Mouse (Mus musculus): ENCODE data around the gene Ssr3. TPM values are rescaled to one million over a fixed set of nuclear protein-coding genes. Genes with fewer than 3 reads are reported as not detected.

The Ssr3 gene
- polyA plus RNA-seq (2015; fragmentation: Nextera tagmentation; extraction: Ambion mirVana), result 171 and 174 TPM in 2 replicates

GRCm38 (mm10) chr3:65392421-65392817 is at the start of gene Ssr3:
Ssr3 (minus strand) TSS chr3:65392623.
- Histone ChIP-seq H3K4me1 (replicated peaks) (peaks cover 18% of the 10 kb centered on the region), H3K27ac (peak within 1 kb of the TSS; percentile 89), H3K9me3 (no peaks in the 10 kb centered on the region), H3K27me3 (no peaks in the 10 kb centered on the region), H3K36me3 (peaks cover 15% of the 10 kb centered on the region), H3K4me3 (peak within 1 kb of the TSS; percentile 82), H3K4me2 (peak within 1 kb of the TSS; percentile 84), H3K9ac (peak within 1 kb of the TSS; percentile 92)
- WGBS, result 0% methylated on average over 36 of the region's 36 CpGs
- ATAC-seq (ENCODE audit: low FRiP score), result peak; percentile 99

- H3K4me2 ChIP-seq, result no peak overlapping the region
- no peak overlapping the region for H3K9ac ChIP-seq
- peak; percentile 54 for ATAC-seq (ENCODE audit: low FRiP score)
- peaks cover 10% of the 10 kb centered on the region for H3K4me1 ChIP-seq (replicated peaks)
- peak overlapping the region; percentile 68 for H3K27ac ChIP-seq
- H3K9me3 ChIP-seq, result no peaks in the 10 kb centered on the region
- WGBS, result 35% methylated on average over 8 of the region's 8 CpGs
- H3K4me3 ChIP-seq, result no peak overlapping the region
- no peaks in the 10 kb centered on the region for H3K36me3 ChIP-seq
- no peaks in the 10 kb centered on the region for H3K27me3 ChIP-seq
These were observed 49.2 kb upstream of the Ssr3 start for GRCm38 (mm10) chr3:65441586-65442111.

DNA sequence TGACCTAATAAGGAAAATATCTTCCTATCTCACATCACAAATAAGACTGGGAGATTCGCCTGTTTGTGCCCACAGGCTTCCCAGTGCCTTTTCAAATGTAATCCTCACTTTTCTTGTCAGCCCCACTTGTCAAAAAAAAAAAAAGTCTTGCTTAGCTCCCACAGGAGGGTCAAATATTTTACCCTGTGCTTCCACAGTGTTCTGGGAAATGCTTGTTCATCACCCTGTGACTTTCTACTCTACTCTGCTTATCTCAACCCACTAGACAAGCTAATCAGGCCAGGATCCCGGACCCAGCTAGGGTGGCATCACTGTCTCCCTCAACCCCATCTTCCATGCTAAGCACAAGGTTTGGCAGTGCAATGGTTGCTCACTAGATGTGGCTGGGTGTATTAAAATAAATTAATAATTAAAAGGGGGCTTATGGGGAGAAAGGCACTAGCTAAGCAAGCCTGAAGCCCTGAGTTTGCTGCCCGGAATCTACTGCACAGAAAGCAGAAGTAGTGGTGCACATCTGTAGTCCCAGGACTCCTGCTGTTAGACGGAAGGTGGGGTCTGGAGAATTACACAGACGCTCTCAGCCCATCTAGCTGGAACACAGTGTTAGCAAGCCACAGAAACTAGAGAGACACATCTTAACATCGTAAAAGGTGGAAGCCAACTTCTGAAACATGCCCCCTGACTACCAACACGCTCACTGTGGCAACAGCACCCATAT is 46.2 kb upstream of the Ssr3 start:
- Histone ChIP-seq H3K9me3 (no peaks in the 10 kb centered on the region), H3K4me3 (no peak overlapping the region), H3K36me3 (no peaks in the 10 kb centered on the region), H3K27ac (no peak overlapping the region), H3K4me1 (replicated peaks) (peaks cover 6% of the 10 kb centered on the region), H3K4me2 (no peak overlapping the region), H3K9ac (no peak overlapping the region), H3K27me3 (no peaks in the 10 kb centered on the region)
- ATAC-seq (ENCODE audit: low FRiP score), result no peak
- WGBS, result 85% methylated on average over 7 of the region's 7 CpGs

GRCm38 (mm10) chr3:65435812-65436211 is 43.4 kb upstream of the Ssr3 start:
- no peak overlapping the region for H3K27ac ChIP-seq
- H3K36me3 ChIP-seq, result no peaks in the 10 kb centered on the region
- H3K4me1 ChIP-seq (replicated peaks), result no peaks in the 10 kb centered on the region
- no peaks in the 10 kb centered on the region for H3K9me3 ChIP-seq
- no peak overlapping the region for H3K4me2 ChIP-seq
- ATAC-seq (ENCODE audit: low FRiP score), result no peak
- WGBS, result 78% methylated on average over 2 of the region's 2 CpGs
- no peak overlapping the region for H3K4me3 ChIP-seq
- no peaks in the 10 kb centered on the region for H3K27me3 ChIP-seq
- no peak overlapping the region for H3K9ac ChIP-seq

- Histone ChIP-seq H3K27ac (no peak overlapping the region), H3K9me3 (no peaks in the 10 kb centered on the region), H3K4me1 (replicated peaks) (no peaks in the 10 kb centered on the region), H3K4me3 (no peak overlapping the region), H3K4me2 (no peak overlapping the region), H3K36me3 (no peaks in the 10 kb centered on the region), H3K9ac (no peak overlapping the region), H3K27me3 (no peaks in the 10 kb centered on the region)
- WGBS, result 84% methylated on average over 11 of the region's 11 CpGs
- ATAC-seq (ENCODE audit: low FRiP score), result no peak
These were observed 42.7 kb upstream of the Ssr3 start for GRCm38 (mm10) chr3:65435101-65435571.

GRCm38 (mm10) chr3:65432236-65432635 is 39.8 kb upstream of the Ssr3 start:
- Histone ChIP-seq H3K4me2 (no peak overlapping the region), H3K9me3 (no peaks in the 10 kb centered on the region), H3K36me3 (no peaks in the 10 kb centered on the region), H3K4me3 (no peak overlapping the region), H3K9ac (no peak overlapping the region), H3K4me1 (replicated peaks) (no peaks in the 10 kb centered on the region), H3K27ac (no peak overlapping the region), H3K27me3 (no peaks in the 10 kb centered on the region)
- WGBS, result 94% methylated on average over 5 of the region's 5 CpGs
- ATAC-seq (ENCODE audit: low FRiP score), result no peak

DNA sequence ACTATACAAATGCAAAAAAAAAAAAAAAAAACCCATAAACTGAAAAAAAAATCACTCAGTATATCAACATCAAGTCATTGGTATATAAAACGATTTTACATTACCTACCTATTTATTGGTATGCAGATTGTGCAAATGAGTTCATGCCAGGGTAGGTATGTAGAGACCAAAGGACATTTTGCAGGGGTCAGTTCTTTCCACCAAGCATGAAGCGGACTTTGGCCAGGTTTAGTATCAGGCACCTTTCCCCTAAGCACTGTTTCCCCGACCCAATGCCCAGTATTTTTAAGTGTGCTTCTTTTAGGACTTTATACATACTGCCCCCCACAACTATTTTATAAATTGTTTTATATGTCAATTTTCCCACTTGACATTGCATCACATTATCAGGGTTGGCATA is 27.3 kb upstream of the Ssr3 start:
- Histone ChIP-seq H3K9ac (no peak overlapping the region), H3K36me3 (no peaks in the 10 kb centered on the region), H3K4me2 (no peak overlapping the region), H3K4me1 (replicated peaks) (no peaks in the 10 kb centered on the region), H3K27ac (no peak overlapping the region), H3K27me3 (no peaks in the 10 kb centered on the region), H3K9me3 (no peaks in the 10 kb centered on the region), H3K4me3 (no peak overlapping the region)
- ATAC-seq (ENCODE audit: low FRiP score), result no peak
- WGBS, result 90% methylated on average over 3 of the region's 3 CpGs

GRCm38 (mm10) chr3:65417913-65418594 is 25.6 kb upstream of the Ssr3 start:
- Histone ChIP-seq H3K4me2 (no peak overlapping the region), H3K9me3 (no peaks in the 10 kb centered on the region), H3K9ac (no peak overlapping the region), H3K27ac (no peak overlapping the region), H3K4me3 (no peak overlapping the region), H3K36me3 (no peaks in the 10 kb centered on the region), H3K4me1 (replicated peaks) (no peaks in the 10 kb centered on the region), H3K27me3 (no peaks in the 10 kb centered on the region)
- 67% methylated on average over 5 of the region's 5 CpGs for WGBS
- no peak for ATAC-seq (ENCODE audit: low FRiP score)

DNA sequence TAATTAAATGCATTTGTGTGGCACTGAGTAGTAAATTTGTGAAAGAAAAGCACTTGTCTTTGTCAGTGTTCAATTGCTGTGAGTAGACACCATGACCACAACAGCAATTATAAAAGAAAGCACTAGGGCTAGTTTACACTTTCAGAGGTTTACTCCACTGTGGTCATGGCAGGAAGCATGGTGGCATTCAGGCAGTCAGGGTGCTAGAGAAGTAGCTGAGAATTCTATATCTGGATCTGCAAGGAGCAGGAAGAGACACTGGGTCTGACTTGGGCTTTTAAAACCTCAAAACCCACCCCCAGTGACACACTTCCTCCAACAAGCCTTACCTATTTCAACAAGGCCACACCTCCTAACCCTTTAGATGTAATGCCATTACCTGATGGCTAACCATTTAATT is 24.1 kb upstream of the Ssr3 start:
- Histone ChIP-seq H3K4me1 (replicated peaks) (no peaks in the 10 kb centered on the region), H3K9me3 (no peaks in the 10 kb centered on the region), H3K36me3 (no peaks in the 10 kb centered on the region), H3K27me3 (no peaks in the 10 kb centered on the region), H3K4me2 (no peak overlapping the region), H3K9ac (no peak overlapping the region), H3K4me3 (no peak overlapping the region), H3K27ac (no peak overlapping the region)
- no peak for ATAC-seq (ENCODE audit: low FRiP score)

DNA sequence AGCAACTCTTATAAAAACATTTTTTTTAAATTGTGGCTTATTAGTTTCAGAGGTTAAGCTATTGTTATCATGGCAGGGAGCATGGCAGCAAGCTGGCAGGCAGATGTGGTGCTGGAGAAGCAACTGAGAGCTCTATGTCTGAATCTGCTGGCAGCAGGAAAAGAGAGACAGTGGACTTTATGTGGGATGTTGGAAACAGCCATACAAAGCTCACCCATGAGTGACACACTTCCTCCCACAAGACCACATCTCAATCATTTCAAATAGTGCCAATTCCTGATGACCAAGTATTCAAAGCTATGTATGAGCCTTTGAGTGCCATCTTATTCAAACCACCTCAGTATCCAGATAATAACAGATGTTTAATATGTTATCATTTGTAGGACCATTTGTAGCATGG is 15.5 kb upstream of the Ssr3 start:
- Histone ChIP-seq H3K36me3 (no peaks in the 10 kb centered on the region), H3K4me2 (no peak overlapping the region), H3K9ac (no peak overlapping the region), H3K4me1 (replicated peaks) (no peaks in the 10 kb centered on the region), H3K27ac (no peak overlapping the region), H3K4me3 (no peak overlapping the region), H3K9me3 (no peaks in the 10 kb centered on the region), H3K27me3 (no peaks in the 10 kb centered on the region)
- no peak for ATAC-seq (ENCODE audit: low FRiP score)

DNA sequence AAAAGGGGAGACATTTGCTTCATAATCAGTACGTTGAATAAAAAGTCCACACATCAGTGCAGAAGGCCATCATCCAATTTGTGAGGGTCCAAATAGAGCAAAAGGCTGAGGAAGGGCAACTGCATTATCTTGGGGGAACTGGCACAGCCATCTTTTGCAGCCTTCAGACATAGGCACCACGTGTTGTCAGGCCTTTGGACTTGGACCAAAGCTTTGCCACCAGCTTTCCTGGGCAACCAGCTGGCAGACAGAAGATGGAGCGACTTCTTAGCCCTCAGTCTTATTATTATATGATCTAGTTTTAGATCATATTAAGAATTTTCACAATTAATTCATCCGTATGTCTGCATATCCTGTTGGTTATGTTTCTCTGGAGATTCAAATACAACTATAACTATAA is 13.4 kb upstream of the Ssr3 start:
- Histone ChIP-seq H3K36me3 (no peaks in the 10 kb centered on the region), H3K27ac (no peak overlapping the region), H3K4me1 (replicated peaks) (no peaks in the 10 kb centered on the region), H3K4me2 (no peak overlapping the region), H3K9me3 (no peaks in the 10 kb centered on the region), H3K9ac (no peak overlapping the region), H3K27me3 (no peaks in the 10 kb centered on the region), H3K4me3 (no peak overlapping the region)
- ATAC-seq (ENCODE audit: low FRiP score), result no peak
- 85% methylated on average over 4 of the region's 4 CpGs for WGBS

- 92% methylated on average over 3 of the region's 3 CpGs for WGBS
- H3K4me2 ChIP-seq, result no peak overlapping the region
- ATAC-seq (ENCODE audit: low FRiP score), result no peak
- no peaks in the 10 kb centered on the region for H3K36me3 ChIP-seq
- H3K27me3 ChIP-seq, result no peaks in the 10 kb centered on the region
- H3K9ac ChIP-seq, result no peak overlapping the region
- H3K4me3 ChIP-seq, result no peak overlapping the region
- no peaks in the 10 kb centered on the region for H3K9me3 ChIP-seq
- H3K4me1 ChIP-seq (replicated peaks), result no peaks in the 10 kb centered on the region
- H3K27ac ChIP-seq, result no peak overlapping the region
These were observed 5.1 kb upstream of the Ssr3 start for GRCm38 (mm10) chr3:65397566-65397965.
